Mouse (Mus musculus) forebrain, embryonic 13.5 days (tissue): ENCODE measurements at regions not wholly inside any gene's neighbourhood (a gene's known extent, or its start where the extent isn't known, plus 50 kb on each side); places are given as distances from the start of the nearest gene placed in this dataset.
"Not testable (repeated sequence)": the region's sequence is repeated elsewhere in the genome, so short reads cannot be mapped to it uniquely, and the experiment has no call there.

Source experiments
- ATAC-seq: fragments of 200-750 bp; cut with Nextera tagmentation; 2 replicates; pipeline ENCODE4 v1.8.0; 2017
- H3K27ac ChIP-seq: fragments of 300-500 bp; sonication (generic); 2 replicates; pipeline ENCODE4 v1.5.1; 2015; ENCODE audit warnings: inconsistent platforms, mild to moderate bottlenecking, moderate library complexity
- H3K27me3 ChIP-seq: fragments of 300-500 bp; sonication (generic); 2 replicates; pipeline ENCODE4 v1.6.1; 2015; ENCODE audit warnings: mild to moderate bottlenecking, inconsistent platforms
- H3K36me3 ChIP-seq: fragments of 300-500 bp; sonication (generic); 2 replicates; pipeline ENCODE4 v1.6.1; 2015; ENCODE audit warnings: mild to moderate bottlenecking, inconsistent platforms; ENCODE audit not compliant: poor library complexity, severe bottlenecking
- H3K4me1 ChIP-seq: fragments of 300-500 bp; sonication (generic); 2 replicates; pipeline ENCODE4 v1.6.1; 2015; ENCODE audit warnings: inconsistent platforms
- H3K4me2 ChIP-seq: fragments of 300-500 bp; sonication (generic); 2 replicates; pipeline ENCODE4 v1.6.1; 2015; ENCODE audit warnings: inconsistent platforms, mild to moderate bottlenecking, moderate library complexity
- H3K4me3 ChIP-seq: fragments of 300-500 bp; sonication (generic); 2 replicates; pipeline ENCODE4 v1.5.1; 2015; ENCODE audit warnings: mild to moderate bottlenecking, inconsistent platforms
- H3K9ac ChIP-seq: fragments of 300-500 bp; sonication (generic); 2 replicates; pipeline ENCODE4 v1.6.1; 2015; ENCODE audit warnings: mild to moderate bottlenecking, inconsistent platforms
- H3K9me3 ChIP-seq: fragments of 300-500 bp; sonication (generic); replicated peaks from 2 replicates; pipeline ENCODE4 v1.6.1; 2016; ENCODE audit warnings: inconsistent platforms
- whole genome bisulfite sequencing: fragments of 180-500 bp; shearing (Covaris S2); methylation state at CpG from one replicate; pipeline ENCODE4 v1.1.7; 2015; 5-methylcytosine and 5-hydroxymethylcytosine counted together

DNA sequence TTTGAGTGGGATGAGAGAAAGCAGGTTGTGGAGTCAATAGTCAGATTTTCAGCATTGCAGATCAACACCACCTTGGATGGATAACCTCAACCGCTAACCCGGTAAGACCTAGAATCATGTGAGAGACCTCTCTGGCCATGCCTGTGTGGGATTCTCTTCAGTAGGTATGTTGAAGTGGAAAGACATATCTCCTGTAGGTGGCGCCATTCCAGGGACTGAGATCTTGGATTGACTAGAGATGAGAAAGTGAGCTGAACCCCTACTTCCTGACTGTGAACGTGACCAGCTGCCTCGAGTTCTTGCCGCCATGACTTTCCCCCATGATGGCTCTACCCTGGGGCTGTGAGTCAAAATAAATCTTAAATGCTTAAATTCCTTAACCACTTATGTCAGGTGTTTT lies 102.7 kb downstream of the Eva1a start:
- Histone ChIP-seq H3K4me1 (no peaks in the 10 kb centered on the region), H3K4me2 (no peak overlapping the region), H3K27ac (no peak overlapping the region), H3K27me3 (no peaks in the 10 kb centered on the region), H3K4me3 (no peak overlapping the region), H3K36me3 (no peaks in the 10 kb centered on the region), H3K9ac (no peak overlapping the region), H3K9me3 (peaks cover 6% of the 10 kb centered on the region; the same call in 1 of the 2 replicates)
- WGBS, result 87% methylated on average over 6 of the region's 6 CpGs
- no peak for ATAC-seq

DNA sequence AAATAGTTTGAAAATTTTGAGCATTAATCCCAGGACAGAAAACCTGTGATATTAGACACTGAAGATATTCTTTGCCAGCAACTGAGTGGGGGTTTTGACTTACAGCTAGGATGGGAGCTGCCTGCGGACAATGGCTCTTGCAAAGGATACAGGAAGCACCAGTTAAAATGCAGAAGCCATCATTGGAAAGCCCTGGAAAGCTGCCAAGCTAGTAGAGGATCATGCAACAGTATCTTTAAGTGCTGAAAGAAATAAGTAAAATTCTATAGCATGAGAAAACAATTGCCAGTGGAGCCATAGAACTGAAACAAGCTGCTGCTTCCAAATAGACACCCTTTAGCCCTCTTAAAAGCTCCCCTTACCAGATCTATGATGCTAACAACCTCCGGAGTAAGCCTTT lies 109.2 kb downstream of the Eva1a start:
- Histone ChIP-seq H3K4me2 (no peak overlapping the region), H3K27me3 (no peaks in the 10 kb centered on the region), H3K36me3 (no peaks in the 10 kb centered on the region), H3K9me3 (no peaks in the 10 kb centered on the region), H3K27ac (no peak overlapping the region), H3K9ac (no peak overlapping the region), H3K4me1 (no peaks in the 10 kb centered on the region), H3K4me3 (no peak overlapping the region)
- 81% methylated on average over 2 of the region's 2 CpGs for WGBS
- no peak for ATAC-seq

DNA sequence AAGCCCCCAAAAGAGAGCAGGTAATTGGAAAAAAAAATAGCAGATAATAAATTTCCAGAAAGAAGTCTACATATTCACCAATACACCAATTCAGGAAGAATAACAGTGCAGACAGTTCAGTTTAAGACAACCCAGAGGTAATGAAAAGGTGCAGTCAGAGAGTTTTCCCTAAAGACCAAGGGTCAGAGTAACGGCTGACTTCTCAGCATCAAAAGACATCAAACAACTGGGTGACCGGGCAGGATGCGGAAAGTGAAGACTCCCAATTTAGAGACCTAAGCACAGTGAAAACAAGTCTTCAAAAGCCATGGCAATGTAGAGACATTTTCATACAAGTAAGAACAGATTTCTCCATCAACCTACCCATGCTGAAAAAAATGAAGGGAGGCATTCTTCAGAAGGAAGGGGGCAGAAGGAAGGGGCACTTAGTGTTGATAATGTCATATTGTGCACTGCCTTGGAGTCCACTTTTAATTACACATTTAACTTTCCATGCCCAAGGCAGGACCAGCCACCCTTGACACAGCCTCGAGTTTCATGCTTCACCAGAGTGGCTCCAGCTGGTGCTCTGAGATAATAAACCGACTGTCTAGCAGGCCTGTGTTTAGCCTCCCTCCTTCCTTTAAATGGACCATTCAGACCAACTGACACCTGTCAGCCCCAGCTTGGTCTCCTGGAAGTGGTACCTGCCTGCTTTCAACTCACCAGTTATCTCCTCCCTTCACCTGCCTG lies 129.7 kb downstream of the Eva1a start:
- no peaks in the 10 kb centered on the region for H3K27me3 ChIP-seq
- H3K27ac ChIP-seq, result no peak overlapping the region
- no peaks in the 10 kb centered on the region for H3K9me3 ChIP-seq
- no peaks in the 10 kb centered on the region for H3K4me1 ChIP-seq
- no peaks in the 10 kb centered on the region for H3K36me3 ChIP-seq
- WGBS, result 57% methylated on average over 5 of the region's 5 CpGs
- ATAC-seq, result no peak
- no peak overlapping the region for H3K4me2 ChIP-seq
- H3K4me3 ChIP-seq, result no peak overlapping the region
- H3K9ac ChIP-seq, result no peak overlapping the region

DNA sequence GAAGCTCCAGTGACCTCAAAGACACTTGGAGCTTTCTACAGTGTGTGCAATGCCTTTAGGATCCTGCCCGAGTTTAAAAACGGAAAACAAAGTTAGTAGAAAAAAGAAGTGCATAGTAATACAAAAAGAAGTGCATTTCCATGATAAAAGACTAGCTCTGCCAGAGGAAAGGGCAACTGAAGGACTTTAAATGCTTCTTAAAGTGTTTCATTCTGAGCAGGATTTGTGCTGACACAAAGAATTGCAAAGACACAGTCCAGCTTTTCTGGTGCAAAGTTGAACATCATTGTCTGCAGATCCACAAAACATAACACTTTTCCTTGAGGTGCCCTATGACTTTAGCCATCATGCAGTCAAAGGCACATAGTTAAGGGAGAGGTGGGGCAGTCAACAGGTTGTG lies 134.1 kb downstream of the Eva1a start:
- 15% methylated on average over 2 of the region's 2 CpGs for WGBS
- H3K4me2 ChIP-seq, result no peak overlapping the region
- H3K27ac ChIP-seq, result no peak overlapping the region
- H3K4me3 ChIP-seq, result no peak overlapping the region
- no peak for ATAC-seq
- no peaks in the 10 kb centered on the region for H3K27me3 ChIP-seq
- no peaks in the 10 kb centered on the region for H3K36me3 ChIP-seq
- H3K9me3 ChIP-seq, result no peaks in the 10 kb centered on the region
- H3K4me1 ChIP-seq, result no peaks in the 10 kb centered on the region
- H3K9ac ChIP-seq, result no peak overlapping the region

DNA sequence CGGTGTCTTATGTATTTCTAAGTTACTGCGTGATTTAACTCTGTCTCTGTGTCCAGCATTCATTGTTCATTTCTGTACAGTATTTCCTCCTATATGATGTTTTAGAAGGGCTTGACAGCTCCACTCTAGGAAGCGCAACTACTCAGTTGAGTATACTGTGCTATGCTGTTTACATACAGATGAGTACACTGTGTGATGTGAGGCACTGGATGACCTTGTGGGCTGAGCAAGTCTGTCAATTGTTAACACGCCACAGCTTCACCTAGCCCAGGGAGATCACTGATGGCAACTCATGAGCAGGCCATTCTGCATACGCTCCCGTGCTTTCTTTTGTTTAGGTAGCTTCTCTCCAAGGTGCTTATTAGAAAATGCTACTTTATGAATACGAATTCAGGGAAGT lies 159.3 kb downstream of the Eva1a start:
- Histone ChIP-seq H3K9me3 (no peaks in the 10 kb centered on the region), H3K27me3 (no peaks in the 10 kb centered on the region), H3K27ac (no peak overlapping the region), H3K4me2 (no peak overlapping the region), H3K4me1 (no peaks in the 10 kb centered on the region), H3K36me3 (no peaks in the 10 kb centered on the region), H3K9ac (no peak overlapping the region), H3K4me3 (no peak overlapping the region)
- no peak for ATAC-seq
- WGBS, result 92% methylated on average over 7 of the region's 7 CpGs

DNA sequence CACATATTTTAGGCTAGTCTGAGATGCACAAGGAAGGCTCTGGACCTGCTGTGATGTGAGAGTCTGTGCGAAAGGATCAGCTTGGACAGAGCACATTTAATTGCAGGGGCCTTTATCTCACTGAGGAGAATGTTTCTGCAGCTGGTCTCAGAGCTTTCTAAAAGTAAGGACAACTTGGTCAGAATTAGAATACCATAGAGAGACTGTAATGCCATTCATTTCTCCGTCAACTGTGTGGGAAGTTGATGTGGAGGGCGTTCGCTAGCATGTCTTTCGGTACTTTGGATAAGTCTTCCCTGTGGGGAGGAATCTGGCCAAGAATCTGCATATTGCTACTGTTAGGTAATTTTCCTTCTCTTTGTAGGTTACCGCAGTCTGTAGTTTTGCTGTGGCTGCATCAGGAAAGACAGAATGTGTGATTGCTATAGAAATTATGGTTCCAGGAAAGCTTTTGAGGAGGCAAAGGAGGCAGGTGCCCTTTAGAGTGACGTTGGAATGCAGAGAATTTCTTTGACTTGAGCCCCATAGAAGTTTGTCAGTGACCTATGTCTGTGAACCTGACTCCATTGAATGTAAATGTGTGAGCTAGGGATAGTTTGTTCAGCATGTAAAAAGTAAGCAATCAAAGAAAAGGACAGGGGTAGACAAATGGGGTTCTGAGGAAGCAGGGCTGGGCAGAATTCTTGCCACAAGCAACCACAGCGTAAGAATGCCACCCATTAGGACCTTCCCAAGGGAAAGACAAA lies 164.2 kb downstream of the Eva1a start:
- H3K4me3 ChIP-seq, result no peak overlapping the region
- 78% methylated on average over 8 of the region's 8 CpGs for WGBS

DNA sequence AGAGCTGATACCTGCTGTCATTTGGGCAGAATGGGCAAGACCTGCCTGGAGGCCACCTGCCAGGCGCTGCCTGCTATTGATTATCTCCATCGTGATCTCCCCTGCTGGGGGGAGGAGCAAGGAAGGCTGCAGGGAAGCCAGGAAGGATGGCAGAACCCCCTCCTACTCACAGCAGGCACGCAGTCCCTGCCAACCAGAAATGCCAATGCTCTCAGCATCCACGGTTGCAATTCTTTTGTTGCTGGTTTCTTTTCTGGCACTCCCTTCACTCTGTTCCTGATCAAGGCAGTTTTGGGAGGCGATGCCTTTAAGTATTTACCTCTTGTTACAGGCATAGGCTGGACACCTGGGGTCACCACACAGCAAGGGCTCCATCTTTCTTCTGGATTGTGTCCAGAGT lies 164.3 kb upstream of the Tacr1 start:
- no peak overlapping the region for H3K4me2 ChIP-seq
- no peak overlapping the region for H3K4me3 ChIP-seq
- no peak overlapping the region for H3K27ac ChIP-seq
- H3K27me3 ChIP-seq, result no peaks in the 10 kb centered on the region
- H3K9me3 ChIP-seq, result no peaks in the 10 kb centered on the region
- 19% methylated on average over 5 of the region's 5 CpGs for WGBS
- no peaks in the 10 kb centered on the region for H3K36me3 ChIP-seq
- no peak overlapping the region for H3K9ac ChIP-seq
- H3K4me1 ChIP-seq, result 0 out of 2 replicates have a peak, but pooled peaks cover 8% of the 10 kb centered on the region
- ATAC-seq, result peak; percentile 30; the same call in 1 of the 2 replicates

More for the DNA sequence above, 164.2 kb downstream of the Eva1a start:
- Histone ChIP-seq H3K27ac (no peak overlapping the region), H3K9me3 (no peaks in the 10 kb centered on the region), H3K27me3 (no peaks in the 10 kb centered on the region), H3K4me2 (no peak overlapping the region), H3K36me3 (no peaks in the 10 kb centered on the region), H3K9ac (no peak overlapping the region), H3K4me1 (no peaks in the 10 kb centered on the region)
- no peak for ATAC-seq

DNA sequence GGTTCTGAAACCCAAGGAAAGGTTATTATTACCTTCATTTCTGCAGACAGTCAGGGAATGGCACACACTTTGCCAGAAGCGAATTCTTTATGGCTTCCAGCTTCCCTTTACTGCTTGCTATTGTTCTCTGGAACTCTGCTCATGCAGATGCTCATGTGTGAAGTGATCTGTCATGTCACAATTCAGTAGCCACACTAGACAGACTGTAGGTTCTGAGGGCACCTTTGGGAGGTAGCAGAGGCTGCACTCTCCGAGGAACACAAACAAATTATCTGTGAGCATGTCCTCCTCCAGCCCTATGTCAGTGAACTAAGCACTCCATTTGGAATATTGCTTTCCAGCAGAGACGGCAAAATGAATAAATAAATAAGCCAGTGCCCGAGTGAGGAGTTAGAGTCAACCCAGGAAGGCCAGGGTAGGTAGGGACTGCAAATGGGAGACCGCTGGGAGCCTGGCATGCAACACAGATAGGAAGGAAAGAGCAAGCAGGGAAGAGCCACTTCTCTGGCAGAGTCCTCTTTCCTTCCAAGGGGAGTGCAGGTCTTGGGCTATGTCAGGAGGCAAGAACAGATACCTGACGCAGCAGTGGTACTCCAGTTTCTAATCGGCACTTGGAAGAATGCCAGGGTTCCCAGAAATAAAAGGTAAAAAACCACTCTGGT lies 161.4 kb upstream of the Tacr1 start:
- no peak overlapping the region for H3K9ac ChIP-seq
- ATAC-seq, result no peak
- WGBS, result 82% methylated on average over 7 of the region's 7 CpGs

DNA sequence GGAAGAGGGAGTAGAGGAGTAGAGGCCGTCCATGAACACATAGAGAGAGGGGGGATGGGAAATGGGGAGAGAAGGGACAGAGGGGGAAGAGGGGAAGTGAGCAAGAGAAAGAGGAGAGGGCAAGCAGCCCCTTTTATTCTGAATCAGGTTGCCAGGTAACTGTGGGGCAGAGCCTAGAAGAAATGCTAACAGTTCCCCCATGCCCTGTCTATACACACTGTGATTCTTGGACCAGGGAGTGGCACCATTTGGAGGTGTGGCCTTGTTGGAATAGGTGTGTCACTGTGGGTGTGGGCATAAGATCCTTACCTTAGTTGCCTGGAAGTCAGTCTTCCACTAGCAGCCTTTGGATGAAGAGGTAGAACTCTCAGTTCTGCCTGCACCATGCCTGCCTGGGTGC lies 154.5 kb upstream of the Tacr1 start:
- ATAC-seq, H3K9ac ChIP-seq, H3K4me3 ChIP-seq, H3K36me3 ChIP-seq, H3K27me3 ChIP-seq, H3K4me1 ChIP-seq, H3K4me2 ChIP-seq, H3K27ac ChIP-seq, H3K9me3 ChIP-seq: not testable (repeated sequence)
- WGBS, result 83% methylated on average over 1 of the region's 1 CpGs

More for the DNA sequence above, 161.4 kb upstream of the Tacr1 start:
- no peaks in the 10 kb centered on the region for H3K36me3 ChIP-seq
- no peak overlapping the region for H3K27ac ChIP-seq
- H3K4me2 ChIP-seq, result no peak overlapping the region
- no peak overlapping the region for H3K4me3 ChIP-seq
- 0 out of 2 replicates have a peak, but pooled peaks cover 8% of the 10 kb centered on the region for H3K4me1 ChIP-seq
- no peaks in the 10 kb centered on the region for H3K27me3 ChIP-seq
- H3K9me3 ChIP-seq, result no peaks in the 10 kb centered on the region

DNA sequence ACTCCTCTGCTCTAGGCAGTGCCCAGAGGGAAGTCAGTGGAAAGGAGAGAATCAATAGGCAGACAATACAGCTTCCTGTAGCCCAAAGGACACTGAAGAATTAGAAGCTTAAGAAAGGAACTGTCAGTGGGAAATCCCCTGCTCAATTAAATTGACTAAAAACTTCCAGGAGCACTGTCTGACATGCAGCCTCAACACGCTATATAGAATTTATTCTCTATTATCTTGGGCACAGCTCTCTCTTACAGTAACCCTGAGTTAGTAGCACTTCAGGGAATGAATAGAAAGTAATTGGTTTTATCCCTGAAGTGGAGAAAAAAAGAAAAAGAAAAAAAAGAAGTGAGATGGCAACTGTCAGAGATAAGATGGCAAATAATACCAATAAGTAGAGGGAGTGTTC lies 117.6 kb upstream of the Tacr1 start:
- Histone ChIP-seq H3K4me2 (no peak overlapping the region), H3K27ac (no peak overlapping the region), H3K27me3 (no peaks in the 10 kb centered on the region), H3K4me3 (no peak overlapping the region), H3K9ac (no peak overlapping the region), H3K36me3 (no peaks in the 10 kb centered on the region), H3K9me3 (no peaks in the 10 kb centered on the region), H3K4me1 (0 out of 2 replicates have a peak, but pooled peaks cover 4% of the 10 kb centered on the region)
- WGBS, result 26% methylated on average over 1 of the region's 1 CpGs
- ATAC-seq, result no peak

DNA sequence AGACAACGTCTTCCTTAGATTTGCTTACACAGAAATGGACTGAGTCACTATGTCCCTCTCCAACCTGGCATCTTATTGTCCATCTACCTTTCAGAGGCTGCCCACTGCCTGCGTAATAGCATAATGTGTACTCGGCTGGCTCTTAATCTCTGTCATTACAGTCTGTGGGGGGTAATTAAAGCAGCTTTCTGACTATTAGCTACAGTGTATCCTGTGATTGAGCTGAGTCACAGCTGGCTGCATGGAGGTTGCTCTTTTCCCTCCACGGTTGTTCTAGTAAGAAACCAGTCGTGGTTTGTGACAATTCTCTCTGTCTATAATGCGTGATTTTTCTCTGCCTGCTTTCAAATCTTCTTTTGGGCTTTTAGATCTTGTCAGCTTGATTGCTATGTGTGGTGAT lies 116.9 kb upstream of the Tacr1 start:
- peak; percentile 51; the same call in 1 of the 2 replicates for ATAC-seq
- Histone ChIP-seq H3K27ac (no peak overlapping the region), H3K27me3 (no peaks in the 10 kb centered on the region), H3K4me3 (no peak overlapping the region), H3K36me3 (no peaks in the 10 kb centered on the region), H3K4me2 (no peak overlapping the region), H3K9me3 (no peaks in the 10 kb centered on the region), H3K9ac (no peak overlapping the region), H3K4me1 (0 out of 2 replicates have a peak, but pooled peaks cover 4% of the 10 kb centered on the region)
- WGBS, result 24% methylated on average over 6 of the region's 6 CpGs

DNA sequence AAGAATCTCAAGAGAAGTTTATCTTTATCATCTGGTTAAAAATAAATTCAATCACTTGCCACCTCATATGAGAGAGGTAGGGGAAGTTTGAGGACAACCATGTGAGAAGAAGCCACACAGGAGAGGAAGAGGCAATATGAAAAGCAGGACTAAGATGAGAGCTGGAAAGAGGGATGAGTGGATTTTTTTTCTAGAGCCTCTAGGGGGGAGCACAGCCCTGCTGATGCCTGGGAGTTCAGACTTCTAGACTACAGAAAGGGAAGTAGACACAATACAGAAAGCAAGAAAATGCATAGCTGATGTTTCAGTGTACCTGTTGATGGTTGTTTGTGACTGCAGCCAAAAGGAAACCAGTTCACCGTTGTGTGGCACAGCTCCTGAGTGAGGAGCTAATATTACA lies 108.6 kb upstream of the Tacr1 start:
- H3K27me3 ChIP-seq, result no peaks in the 10 kb centered on the region
- no peak overlapping the region for H3K27ac ChIP-seq
- ATAC-seq, result no peak
- WGBS, result 79% methylated on average over 1 of the region's 1 CpGs
- no peak overlapping the region for H3K4me3 ChIP-seq
- H3K36me3 ChIP-seq, result no peaks in the 10 kb centered on the region
- H3K4me1 ChIP-seq, result peaks cover 5% of the 10 kb centered on the region; the same call in 1 of the 2 replicates
- H3K9ac ChIP-seq, result no peak overlapping the region
- H3K9me3 ChIP-seq, result no peaks in the 10 kb centered on the region
- no peak overlapping the region for H3K4me2 ChIP-seq
